Mouse (Mus musculus) CH12.LX (cell line): Measurements from ENCODE around the gene Lrrc20.

Experiments used
- CHD2 ChIP-seq: IDR thresholded peaks from 2 replicates; pipeline ENCODE4 v1.6.1; 2011; ENCODE audit warnings: low read length, improper control_type of control experiment
- NELFE ChIP-seq: IDR thresholded peaks from 2 replicates; pipeline ENCODE4 v1.6.1; 2011; ENCODE audit warnings: low read depth, low read length, improper control_type of control experiment
- POLR2A ChIP-seq: IDR thresholded peaks from 2 replicates; pipeline ENCODE4 v1.6.1; 2011; ENCODE audit warnings: low read depth, mild to moderate bottlenecking, improper control_type of control experiment, low read length
- SIN3A ChIP-seq: IDR thresholded peaks from 2 replicates; pipeline ENCODE4 v1.6.1; 2012; ENCODE audit warnings: low read length, improper control_type of control experiment, inconsistent platforms

DNA sequence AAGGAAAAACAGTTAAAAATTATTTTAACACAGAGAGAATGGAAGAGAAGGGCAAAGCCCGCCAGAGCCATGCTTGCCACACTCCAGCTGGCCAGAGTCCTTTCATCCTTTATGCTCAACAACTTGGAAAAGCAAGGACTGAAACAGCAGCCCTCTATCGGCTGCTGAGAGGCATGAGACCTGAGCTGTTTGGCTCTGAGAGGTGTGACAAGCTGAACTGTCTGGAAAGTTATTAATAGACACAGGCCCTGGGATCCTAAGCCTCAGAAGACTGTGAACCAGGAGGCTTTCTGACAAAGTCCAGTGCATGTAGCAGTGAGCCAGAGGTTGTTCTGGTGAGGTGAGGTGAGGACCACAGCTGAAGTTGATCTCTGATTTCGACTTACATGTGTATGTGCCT lies 2.0 kb upstream of the Lrrc20 start:
- TF ChIP-seq NELFE (no peak), POLR2A (no peak), SIN3A (no peak), CHD2 (no peak)
